Mouse (Mus musculus) hindbrain, embryonic 10.5 days (tissue): ENCODE measurements at regions not wholly inside any gene's neighbourhood (a gene's known extent, or its start where the extent isn't known, plus 50 kb on each side); places are given as distances from the start of the nearest gene placed in this dataset.
A peak's percentile ranks its signal among the peaks of the same experiment; 100 is the strongest.

Experiments
- DNase-seq: peaks from one replicate; pipeline ENCODE4 v3.0.0-alpha.2; 2017; ENCODE audit warnings: low spot score
- H3K27ac ChIP-seq: fragments of 300-500 bp; sonication (generic); 2 replicates; pipeline ENCODE4 v1.5.1; 2016; ENCODE audit warnings: mild to moderate bottlenecking, moderate library complexity
- H3K27me3 ChIP-seq: fragments of 300-500 bp; sonication (generic); 2 replicates; pipeline ENCODE4 v1.6.1; 2016; ENCODE audit warnings: mild to moderate bottlenecking; ENCODE audit not compliant: poor library complexity, insufficient read depth, severe bottlenecking
- H3K36me3 ChIP-seq: fragments of 300-500 bp; sonication (generic); 2 replicates; pipeline ENCODE4 v1.6.1; 2016; ENCODE audit warnings: mild to moderate bottlenecking, moderate library complexity
- H3K4me1 ChIP-seq: fragments of 300-500 bp; sonication (generic); replicated peaks from 2 replicates; pipeline ENCODE4 v1.6.1; 2016; ENCODE audit warnings: mild to moderate bottlenecking
- H3K4me3 ChIP-seq: fragments of 300-500 bp; sonication (generic); 2 replicates; pipeline ENCODE4 v1.5.1; 2016; ENCODE audit warnings: mild to moderate bottlenecking, moderate library complexity
- H3K9me3 ChIP-seq: fragments of 300-500 bp; sonication (generic); 2 replicates; pipeline ENCODE4 v1.6.1; 2016; ENCODE audit warnings: mild to moderate bottlenecking, moderate library complexity
- WGBS: fragments of 180-500 bp; shearing (Covaris S2); methylation state at CpG from one replicate; pipeline ENCODE4 v1.1.7; 2016; 5-methylcytosine and 5-hydroxymethylcytosine counted together

DNA sequence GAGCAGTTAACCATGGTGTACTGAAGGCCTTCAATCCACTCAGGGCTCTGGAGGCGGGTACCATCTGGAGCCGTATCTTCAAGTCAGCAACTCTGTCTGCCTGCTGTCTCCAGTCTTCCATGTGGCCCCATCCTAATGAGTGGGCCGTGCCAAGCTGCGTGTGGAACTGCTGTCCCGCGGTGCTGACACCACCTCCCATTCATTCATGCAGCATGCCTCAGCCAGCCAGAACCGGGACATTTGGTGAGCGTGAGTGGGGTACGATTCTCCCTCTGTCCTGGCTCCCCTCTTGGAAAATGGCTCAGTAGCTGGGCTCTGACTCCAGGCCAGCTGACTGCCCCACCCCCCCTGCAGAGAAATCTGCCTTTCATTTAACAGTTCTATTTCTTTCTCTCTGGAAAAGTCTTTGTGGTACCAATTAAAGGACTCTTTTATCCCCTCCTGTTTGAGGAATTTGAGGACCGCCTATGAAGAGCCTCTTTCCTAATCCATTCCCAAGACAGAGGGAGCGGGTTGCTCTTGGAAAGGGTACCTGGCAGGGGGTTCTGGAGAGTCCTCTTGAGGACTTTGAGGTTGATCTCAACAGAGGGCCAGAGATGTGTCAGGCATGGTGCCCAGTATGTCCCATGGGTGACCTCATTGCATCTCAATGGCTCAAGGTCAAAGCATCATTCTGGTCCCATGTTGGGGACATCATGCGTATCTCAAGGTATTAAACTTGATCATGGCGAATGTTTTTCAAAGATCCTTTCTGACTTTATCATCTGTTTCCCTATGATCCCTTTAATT lies 55.5 kb upstream of the Brd7 start:
- Histone ChIP-seq H3K9me3 (0 out of 2 replicates have a peak, but pooled peaks cover 3% of the 10 kb centered on the region), H3K4me1 (peaks cover 7% of the 10 kb centered on the region), H3K4me3 (no peak overlapping the region), H3K27me3 (no peaks in the 10 kb centered on the region), H3K27ac (no peak overlapping the region), H3K36me3 (no peaks in the 10 kb centered on the region)
- WGBS, result 40% methylated on average over 13 of the region's 13 CpGs
- no peak for DNase-seq

DNA sequence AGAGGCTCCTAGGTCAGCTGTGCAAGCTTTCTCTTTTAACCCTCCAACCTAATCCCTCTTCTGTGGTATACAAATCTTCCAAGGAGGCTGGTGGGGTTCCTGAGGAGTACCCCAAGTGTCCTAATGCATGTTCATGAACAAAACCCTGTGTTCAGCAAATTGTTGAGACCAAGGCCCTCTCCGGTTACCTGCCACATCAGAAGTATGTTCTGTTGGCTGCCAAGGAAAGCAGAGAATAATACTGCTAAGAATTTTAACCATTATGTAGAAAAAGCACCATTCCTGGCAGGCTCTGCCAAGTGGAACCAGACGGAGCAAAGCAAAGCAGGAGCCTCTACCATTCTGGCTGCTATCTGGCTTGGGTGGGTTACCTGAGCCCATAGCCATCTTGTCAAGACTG lies 61.3 kb upstream of the Brd7 start:
- Histone ChIP-seq H3K36me3 (no peaks in the 10 kb centered on the region), H3K4me1 (no peaks in the 10 kb centered on the region), H3K27ac (no peak overlapping the region), H3K4me3 (no peak overlapping the region), H3K27me3 (no peaks in the 10 kb centered on the region), H3K9me3 (peaks cover 13% of the 10 kb centered on the region; the same call in 1 of the 2 replicates)
- 94% methylated on average over 2 of the region's 2 CpGs for WGBS
- DNase-seq, result no peak

DNA sequence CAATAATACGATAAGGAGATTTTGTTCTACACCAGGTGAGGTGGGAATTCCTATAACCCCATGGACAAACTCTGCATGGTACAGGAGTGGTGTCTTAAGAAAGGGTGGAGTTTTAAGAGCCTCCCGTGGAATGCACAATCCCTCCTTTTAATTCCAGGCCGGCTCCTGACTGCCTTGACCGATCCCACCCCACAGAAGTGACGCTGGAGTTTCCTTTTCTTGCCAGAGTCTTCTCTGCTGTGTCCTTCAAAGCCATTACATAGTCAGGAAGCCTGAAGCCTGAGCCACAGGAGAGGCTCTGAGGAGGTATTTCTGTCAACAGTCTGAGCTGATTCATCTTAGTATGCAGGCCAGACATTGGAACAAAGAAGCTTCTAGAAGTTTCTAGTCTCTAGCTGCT lies 66.6 kb upstream of the Brd7 start:
- DNase-seq, result no peak
- H3K4me1 ChIP-seq, result peaks cover 7% of the 10 kb centered on the region
- no peak overlapping the region for H3K4me3 ChIP-seq
- WGBS, result 78% methylated on average over 5 of the region's 5 CpGs
- no peaks in the 10 kb centered on the region for H3K36me3 ChIP-seq
- no peak overlapping the region for H3K27ac ChIP-seq
- no peaks in the 10 kb centered on the region; the same call in 1 of the 2 replicates for H3K27me3 ChIP-seq
- H3K9me3 ChIP-seq, result peaks cover 10% of the 10 kb centered on the region; the same call in 1 of the 2 replicates

DNA sequence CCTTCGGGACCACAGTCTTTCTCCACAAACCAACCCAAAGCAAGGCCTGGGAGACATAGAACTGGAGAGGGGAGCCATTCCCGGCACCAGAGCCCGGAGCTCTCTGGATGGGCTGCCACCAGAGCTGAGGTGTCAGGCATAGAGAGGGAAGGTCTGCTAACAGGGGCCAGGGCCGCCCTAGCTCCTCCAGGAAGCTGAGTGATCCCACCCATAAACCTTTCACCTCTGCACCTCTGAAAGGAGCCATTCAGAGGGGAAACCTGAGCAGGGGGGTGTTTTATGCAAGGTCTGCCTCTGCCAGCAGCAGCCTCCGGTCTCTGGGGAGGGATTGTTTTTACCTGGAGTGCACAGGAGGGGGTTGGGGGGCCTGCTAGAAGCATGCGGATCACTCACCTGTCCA lies 69.4 kb upstream of the Brd7 start:
- DNase-seq, result no peak
- Histone ChIP-seq H3K27me3 (peaks cover 13% of the 10 kb centered on the region), H3K4me1 (peaks cover 7% of the 10 kb centered on the region), H3K4me3 (no peak overlapping the region), H3K27ac (peak overlapping the region; percentile 50; the same call in 1 of the 2 replicates), H3K9me3 (0 out of 2 replicates have a peak, but pooled peaks cover 2% of the 10 kb centered on the region), H3K36me3 (no peaks in the 10 kb centered on the region)
- WGBS, result 64% methylated on average over 6 of the region's 6 CpGs

DNA sequence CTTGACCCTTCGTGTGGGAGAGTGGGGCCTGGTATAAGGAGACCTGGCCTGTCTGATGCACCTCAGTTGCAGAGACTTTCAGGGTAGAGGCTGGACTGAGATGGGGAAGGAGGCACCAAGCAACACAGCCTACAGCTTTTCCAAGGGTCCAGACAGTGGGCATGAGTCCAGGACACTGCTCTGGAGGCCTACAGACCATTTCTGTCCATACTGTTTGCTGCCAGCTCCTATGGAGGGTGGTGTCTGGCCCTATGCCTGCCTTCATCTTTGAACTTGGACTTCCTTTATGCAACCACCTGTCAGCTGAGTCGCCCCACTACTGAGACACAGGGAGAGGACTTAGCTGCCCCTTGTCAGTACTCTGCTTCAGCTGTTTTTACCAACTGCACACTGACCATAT lies 73.7 kb upstream of the Brd7 start:
- Histone ChIP-seq H3K27ac (no peak overlapping the region), H3K36me3 (no peaks in the 10 kb centered on the region), H3K9me3 (no peaks in the 10 kb centered on the region), H3K4me3 (no peak overlapping the region), H3K27me3 (peaks cover 49% of the 10 kb centered on the region), H3K4me1 (peaks cover 23% of the 10 kb centered on the region)
- WGBS, result 85% methylated on average over 2 of the region's 2 CpGs
- no peak for DNase-seq

DNA sequence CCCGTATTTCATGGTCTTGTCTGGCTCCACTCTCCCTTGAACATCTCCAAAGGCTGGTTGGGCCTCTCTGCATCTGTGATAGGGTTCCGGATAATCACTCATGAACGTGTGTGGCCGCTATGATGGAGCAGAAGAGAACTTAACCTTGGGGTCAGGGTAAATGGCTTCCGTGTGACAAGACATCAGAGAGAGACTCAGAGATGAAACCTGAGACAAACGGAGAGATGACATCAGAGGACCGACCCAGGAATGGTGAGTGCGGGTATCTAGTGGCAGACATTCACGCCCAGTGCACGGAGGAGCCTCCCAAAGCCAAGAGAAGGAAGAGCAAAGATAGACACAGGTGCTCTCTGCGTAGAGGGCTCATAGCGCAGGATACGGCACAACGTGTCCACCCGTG lies 78.2 kb upstream of the Brd7 start:
- Histone ChIP-seq H3K4me3 (no peak overlapping the region), H3K4me1 (peaks cover 16% of the 10 kb centered on the region), H3K27ac (no peak overlapping the region), H3K9me3 (no peaks in the 10 kb centered on the region), H3K27me3 (peaks cover 45% of the 10 kb centered on the region), H3K36me3 (no peaks in the 10 kb centered on the region)
- DNase-seq, result no peak
- 77% methylated on average over 15 of the region's 15 CpGs for WGBS

DNA sequence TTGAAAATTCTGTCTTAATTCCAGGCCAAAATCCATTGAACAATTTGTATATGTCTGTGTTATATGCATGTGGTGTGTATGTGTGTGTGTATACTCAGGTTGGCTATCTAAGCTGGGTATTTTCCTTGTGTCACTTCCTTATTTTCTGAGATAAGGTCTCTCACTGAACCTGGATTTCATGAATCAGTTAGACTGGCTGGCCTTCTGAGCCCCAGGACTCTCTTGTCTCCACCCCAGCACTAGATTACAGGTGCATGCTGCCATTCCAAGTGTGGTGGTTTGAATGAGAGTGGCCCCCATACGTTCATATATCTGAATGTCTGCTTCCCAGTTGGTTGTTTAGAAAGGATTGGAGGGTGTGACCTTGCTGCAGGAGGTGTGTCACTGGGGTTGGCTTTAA lies 77.8 kb upstream of the Nkd1 start:
- WGBS, result 42% methylated on average over 1 of the region's 1 CpGs
- no peak for DNase-seq
- H3K4me3 ChIP-seq, result no peak overlapping the region
- H3K9me3 ChIP-seq, result no peaks in the 10 kb centered on the region
- H3K27ac ChIP-seq, result no peak overlapping the region
- no peaks in the 10 kb centered on the region for H3K36me3 ChIP-seq
- H3K4me1 ChIP-seq, result peaks cover 14% of the 10 kb centered on the region
- H3K27me3 ChIP-seq, result peaks cover 24% of the 10 kb centered on the region

DNA sequence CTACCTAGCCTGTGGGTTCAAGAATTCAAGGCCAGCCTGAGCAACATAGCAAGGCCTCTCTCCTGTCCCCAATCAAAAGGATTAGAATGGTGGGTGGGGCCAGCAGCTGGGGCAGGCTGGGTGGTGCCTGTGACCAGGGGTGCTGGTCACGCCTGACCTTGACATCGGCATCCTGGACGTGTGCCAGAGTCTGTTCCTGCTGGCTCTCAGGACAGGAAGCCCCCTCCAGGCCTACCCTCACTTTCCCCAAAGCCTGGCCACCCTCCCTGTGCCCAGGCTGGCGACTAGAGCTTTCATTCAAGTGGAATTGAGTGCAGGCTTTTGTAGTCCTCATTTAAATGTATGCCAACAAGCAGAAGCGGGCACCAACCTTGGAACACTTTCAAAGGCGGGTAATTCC lies 73.7 kb upstream of the Nkd1 start:
- DNase-seq, result no peak
- Histone ChIP-seq H3K4me1 (peaks cover 47% of the 10 kb centered on the region), H3K27me3 (peaks cover 48% of the 10 kb centered on the region), H3K9me3 (no peaks in the 10 kb centered on the region), H3K27ac (peak overlapping the region; percentile 31), H3K4me3 (no peak overlapping the region), H3K36me3 (no peaks in the 10 kb centered on the region)
- 65% methylated on average over 6 of the region's 6 CpGs for WGBS

DNA sequence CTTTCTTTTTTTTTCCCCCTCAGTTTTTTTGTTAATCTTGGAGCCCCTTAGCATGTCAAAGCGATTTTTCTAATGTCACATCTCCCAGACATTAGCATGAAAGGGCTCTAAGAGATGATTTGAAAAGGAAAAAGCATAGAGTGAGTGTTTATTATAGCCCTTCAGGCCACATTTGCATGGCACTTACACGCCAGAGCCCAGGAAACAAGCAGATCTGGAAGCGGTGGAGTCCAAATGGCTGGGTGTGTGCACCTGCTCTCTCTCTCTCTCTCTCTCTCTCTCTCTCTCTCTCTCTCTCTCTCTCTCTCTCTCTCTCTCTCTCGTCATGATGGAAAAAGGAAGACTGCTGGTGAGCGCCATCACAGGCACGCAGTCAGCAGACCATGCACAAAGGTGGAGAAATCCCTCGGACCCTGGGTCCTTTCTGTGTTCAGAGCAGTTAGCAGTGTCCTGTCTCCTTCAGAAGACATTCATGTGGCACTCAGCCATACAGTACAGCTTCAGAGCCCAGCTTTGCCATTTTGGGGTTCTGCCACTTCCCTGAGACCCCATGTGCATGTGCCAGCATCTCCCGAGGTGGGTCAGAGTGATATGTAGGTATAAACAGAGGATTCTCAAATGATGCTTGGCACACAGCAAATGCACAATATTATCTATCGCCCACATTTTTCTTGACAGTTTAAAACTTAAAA lies 73.2 kb upstream of the Nkd1 start:
- peaks cover 54% of the 10 kb centered on the region for H3K27me3 ChIP-seq
- no peaks in the 10 kb centered on the region for H3K9me3 ChIP-seq
- 87% methylated on average over 9 of the region's 9 CpGs for WGBS
- H3K4me1 ChIP-seq, result peaks cover 53% of the 10 kb centered on the region
- no peaks in the 10 kb centered on the region for H3K36me3 ChIP-seq
- H3K27ac ChIP-seq, result no peak overlapping the region
- no peak for DNase-seq
- H3K4me3 ChIP-seq, result no peak overlapping the region

DNA sequence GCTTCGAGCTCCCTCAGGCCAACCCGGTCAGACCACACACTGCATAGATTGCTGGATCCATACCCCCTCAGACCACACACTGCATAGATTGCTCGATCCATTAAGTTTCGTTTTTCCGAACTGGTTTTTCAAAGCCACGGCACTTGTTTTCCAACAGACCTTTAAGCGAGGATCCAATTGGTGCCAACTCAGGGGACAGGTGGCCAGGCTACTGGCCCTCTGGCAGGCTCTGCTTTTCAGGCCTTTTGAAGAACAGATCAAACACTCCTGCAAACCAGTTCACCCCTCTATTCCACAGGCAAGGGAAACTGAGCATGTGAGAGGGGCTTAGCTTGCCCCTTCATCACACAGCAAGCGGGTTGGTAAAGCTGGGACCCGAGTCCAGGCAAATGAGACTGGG lies 72.2 kb upstream of the Nkd1 start:
- 88% methylated on average over 9 of the region's 9 CpGs for WGBS
- peaks cover 62% of the 10 kb centered on the region for H3K27me3 ChIP-seq
- H3K27ac ChIP-seq, result peak overlapping the region; percentile 81
- H3K4me3 ChIP-seq, result no peak overlapping the region
- DNase-seq, result no peak
- H3K9me3 ChIP-seq, result no peaks in the 10 kb centered on the region
- H3K36me3 ChIP-seq, result no peaks in the 10 kb centered on the region
- H3K4me1 ChIP-seq, result peaks cover 63% of the 10 kb centered on the region

DNA sequence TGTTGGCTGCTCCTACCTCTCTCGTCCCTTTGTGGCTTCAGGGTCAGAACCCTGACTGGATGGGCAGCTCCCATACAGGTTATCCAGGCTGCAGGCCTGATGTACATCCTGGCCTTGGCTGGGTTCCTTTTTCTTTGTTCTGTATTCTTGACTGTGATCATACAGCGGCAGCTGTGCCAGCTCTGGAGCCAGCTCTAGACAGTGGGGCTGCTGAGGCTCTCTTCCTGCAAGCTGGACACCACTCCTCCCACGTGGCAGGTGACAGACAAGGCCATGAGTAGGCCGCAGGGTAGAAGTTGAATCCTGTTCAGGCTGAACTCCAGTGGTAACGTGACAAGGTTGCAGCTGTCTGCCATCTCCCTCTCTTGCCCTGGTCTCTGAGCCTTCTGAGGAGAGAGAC lies 71.6 kb upstream of the Nkd1 start:
- Histone ChIP-seq H3K27me3 (peaks cover 66% of the 10 kb centered on the region), H3K4me3 (no peak overlapping the region), H3K9me3 (no peaks in the 10 kb centered on the region), H3K36me3 (no peaks in the 10 kb centered on the region), H3K27ac (peak overlapping the region; percentile 81), H3K4me1 (peaks cover 68% of the 10 kb centered on the region)
- WGBS, result 78% methylated on average over 5 of the region's 5 CpGs
- no peak for DNase-seq

DNA sequence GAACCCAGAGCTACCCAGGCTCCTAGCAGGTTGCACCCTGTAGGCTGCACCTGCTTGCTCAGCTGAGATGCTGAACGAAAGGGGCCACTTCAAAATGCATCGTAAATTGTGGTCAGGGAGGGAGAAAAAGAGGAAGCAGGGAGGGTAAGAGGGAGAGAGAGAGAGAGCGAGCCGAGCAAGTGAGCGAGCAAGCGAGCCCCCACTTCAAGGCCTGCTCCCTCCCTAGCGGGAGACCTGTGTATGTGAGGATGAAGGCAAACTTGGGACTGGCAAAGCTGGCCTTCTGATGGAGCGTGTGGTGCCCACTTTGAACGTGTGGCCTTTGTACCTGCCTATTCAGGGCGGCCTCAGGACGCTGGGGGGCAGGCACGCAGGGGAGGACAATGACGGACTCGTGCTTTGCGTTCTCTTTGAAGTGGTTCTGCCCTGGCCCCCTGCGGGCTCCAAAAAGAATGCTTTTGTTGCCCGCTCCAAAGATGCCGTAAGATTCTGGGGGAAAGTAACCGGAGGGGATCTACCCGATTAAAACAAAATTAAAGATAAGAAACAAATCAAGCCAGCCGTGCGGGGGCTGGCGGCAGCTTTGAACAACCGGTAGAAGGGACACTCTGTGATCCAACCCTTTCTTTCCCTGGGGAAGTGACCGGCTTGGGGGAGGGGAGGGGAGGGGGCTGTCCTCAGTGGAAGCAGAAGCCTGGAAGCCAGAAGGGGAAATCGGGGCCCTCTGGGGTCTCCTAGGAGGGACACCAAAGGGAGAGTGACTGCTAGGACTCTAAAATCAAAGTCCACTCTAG lies 70.1 kb upstream of the Nkd1 start:
- H3K4me3 ChIP-seq, result peak overlapping the region; percentile 41
- peak; percentile 47 for DNase-seq
- H3K4me1 ChIP-seq, result peaks cover 84% of the 10 kb centered on the region
- H3K9me3 ChIP-seq, result no peaks in the 10 kb centered on the region; the same call in 1 of the 2 replicates
- peaks cover 78% of the 10 kb centered on the region for H3K27me3 ChIP-seq
- H3K36me3 ChIP-seq, result no peaks in the 10 kb centered on the region
- peak overlapping the region; percentile 81 for H3K27ac ChIP-seq
- WGBS, result 2% methylated on average over 26 of the region's 26 CpGs
